Mouse (Mus musculus) myocyte (in vitro differentiated cells): ENCODE results near the gene Slc25a41. TPM values are rescaled to one million over a fixed set of nuclear protein-coding genes. Genes with fewer than 3 reads are reported as not detected.

Source experiments
- H3K27me3 ChIP-seq: one replicate; pipeline ENCODE4 v1.6.1; 2011; ENCODE audit not compliant: control insufficient read depth, insufficient read depth, insufficient read length
- H3K36me3 ChIP-seq: one replicate; pipeline ENCODE4 v1.6.1; 2011; ENCODE audit not compliant: control insufficient read depth, insufficient read depth
- H3K4me2 ChIP-seq: one replicate; pipeline ENCODE4 v1.6.1; 2011; ENCODE audit warnings: low read depth, control low read depth
- H3K4me3 ChIP-seq: one replicate; pipeline ENCODE4 v1.5.1; 2011; ENCODE audit warnings: mild to moderate bottlenecking, control low read depth, moderate library complexity
- H3K79me2 ChIP-seq: one replicate; pipeline ENCODE4 v1.6.1; 2011; ENCODE audit not compliant: control insufficient read depth, insufficient read depth
- H3ac ChIP-seq: one replicate; pipeline ENCODE4 v1.6.1; 2011; ENCODE audit not compliant: control insufficient read depth, insufficient read length
- CEBPB ChIP-seq: IDR thresholded peaks from 2 replicates; pipeline ENCODE4 v1.6.1; 2011; ENCODE audit warnings: mild to moderate bottlenecking, moderate library complexity; ENCODE audit not compliant: poor library complexity, insufficient read depth, severe bottlenecking
- E2F4 ChIP-seq: IDR thresholded peaks from one replicate; pipeline ENCODE4 v1.6.1; 2011; ENCODE audit warnings: mild to moderate bottlenecking, control low read depth, moderate library complexity; ENCODE audit not compliant: insufficient read depth
- MAX ChIP-seq: IDR thresholded peaks from one replicate; pipeline ENCODE4 v1.6.1; 2011; ENCODE audit warnings: low read depth, mild to moderate bottlenecking, control low read depth
- MYOD1 ChIP-seq, 3 experiments: IDR thresholded peaks; one replicate each; pipeline ENCODE4 v1.6.1; 2011; ENCODE audit warnings: control low read depth in 2 of 3, low read depth in 2 of 3, mild to moderate bottlenecking in 2 of 3, moderate library complexity in 1 of 3; ENCODE audit not compliant: insufficient read length in 2 of 3, control insufficient read depth in 1 of 3
- MYOG ChIP-seq, 3 experiments: IDR thresholded peaks; one replicate each; pipeline ENCODE4 v1.6.1; 2011; ENCODE audit warnings: control low read depth in 2 of 3, low read depth in 2 of 3, mild to moderate bottlenecking in 2 of 3; ENCODE audit not compliant: insufficient read length in 2 of 3, control insufficient read depth in 1 of 3, insufficient read depth in 1 of 3
- POLR2A ChIP-seq: IDR thresholded peaks from one replicate; pipeline ENCODE4 v1.6.1; 2011; ENCODE audit warnings: low read depth, mild to moderate bottlenecking, control low read depth, moderate library complexity; ENCODE audit not compliant: insufficient read length
- POLR2AphosphoS2 ChIP-seq: IDR thresholded peaks from one replicate; pipeline ENCODE4 v1.6.1; 2011; ENCODE audit warnings: low read depth, control low read depth; ENCODE audit not compliant: insufficient read length
- REST ChIP-seq: IDR thresholded peaks from one replicate; pipeline ENCODE4 v1.6.1; 2011; ENCODE audit warnings: mild to moderate bottlenecking, control low read depth, moderate library complexity; ENCODE audit not compliant: insufficient read depth, insufficient read length
- SRF ChIP-seq: IDR thresholded peaks from one replicate; pipeline ENCODE4 v1.6.1; 2011; ENCODE audit warnings: low read depth; ENCODE audit not compliant: control insufficient read depth, insufficient read length
- TCF12 ChIP-seq: IDR thresholded peaks from one replicate; pipeline ENCODE4 v1.6.1; 2011; ENCODE audit warnings: mild to moderate bottlenecking, control low read depth; ENCODE audit not compliant: poor library complexity, insufficient read depth, severe bottlenecking
- TCF3 ChIP-seq: IDR thresholded peaks from one replicate; pipeline ENCODE4 v1.6.1; 2011; ENCODE audit warnings: low read depth, control low read depth; ENCODE audit not compliant: insufficient read length
- USF1 ChIP-seq: IDR thresholded peaks from one replicate; pipeline ENCODE4 v1.6.1; 2011; ENCODE audit warnings: low read depth, mild to moderate bottlenecking, control low read depth, moderate library complexity
- polyA plus RNA-seq: library from polyadenylated mRNA; unstranded; fragments of >200 nt; fragmentation: generic; extraction: Trizol; gene quantifications from one replicate; pipeline ENCODE4 v1.2.1, GENCODE M21; 2012; ENCODE audit warnings: missing spikeins

Gene Slc25a41
- polyA plus RNA-seq, 1 experiment, result not detected

DNA sequence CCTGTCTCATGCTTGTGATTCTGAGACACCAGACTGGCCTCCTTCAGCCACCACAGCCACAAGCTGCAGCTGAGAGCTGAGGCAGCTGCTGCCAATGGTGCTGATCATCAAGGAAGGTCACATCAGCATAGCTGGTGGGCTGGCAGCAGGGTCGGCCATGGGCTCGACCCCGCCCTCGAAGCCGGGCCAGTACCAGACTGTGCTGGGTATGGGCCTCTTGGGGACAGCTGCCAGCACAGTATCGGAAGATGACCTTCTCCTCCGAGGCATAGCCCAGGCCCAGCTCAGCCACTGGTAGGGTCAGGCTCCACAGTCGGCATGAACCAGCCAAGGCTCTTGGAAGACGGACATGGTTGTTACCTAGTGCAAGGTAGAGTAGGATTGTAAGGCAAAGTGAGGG is 42.0 kb downstream of the Slc25a41 start:
- no peak overlapping the region for H3K4me3 ChIP-seq
- H3K79me2 ChIP-seq, result no peaks in the 10 kb centered on the region
- H3K27me3 ChIP-seq, result no peaks in the 10 kb centered on the region
- H3K4me2 ChIP-seq, result no peak overlapping the region
- TF ChIP-seq TCF3, result peak; percentile 33
- no peak for TF ChIP-seq POLR2A
- no peak for TF ChIP-seq REST
- peak in 2 of 3 experiments; percentile 58 to 81 for TF ChIP-seq MYOD1 (IDR thresholded peaks at IDR 0.05; ENCODE audit: control insufficient read depth in 1 of 3, insufficient read length in 2 of 3, low read depth in 2 of 3)
- TF ChIP-seq MYOG (IDR thresholded peaks at IDR 0.05; ENCODE audit: control insufficient read depth in 1 of 3, insufficient read depth in 1 of 3, insufficient read length in 2 of 3, low read depth in 2 of 3), result peak in 2 of 3 experiments; percentile 61 to 90
- no peak for TF ChIP-seq E2F4
- H3K36me3 ChIP-seq, result no peaks in the 10 kb centered on the region
- no peak overlapping the region for H3ac ChIP-seq

DNA sequence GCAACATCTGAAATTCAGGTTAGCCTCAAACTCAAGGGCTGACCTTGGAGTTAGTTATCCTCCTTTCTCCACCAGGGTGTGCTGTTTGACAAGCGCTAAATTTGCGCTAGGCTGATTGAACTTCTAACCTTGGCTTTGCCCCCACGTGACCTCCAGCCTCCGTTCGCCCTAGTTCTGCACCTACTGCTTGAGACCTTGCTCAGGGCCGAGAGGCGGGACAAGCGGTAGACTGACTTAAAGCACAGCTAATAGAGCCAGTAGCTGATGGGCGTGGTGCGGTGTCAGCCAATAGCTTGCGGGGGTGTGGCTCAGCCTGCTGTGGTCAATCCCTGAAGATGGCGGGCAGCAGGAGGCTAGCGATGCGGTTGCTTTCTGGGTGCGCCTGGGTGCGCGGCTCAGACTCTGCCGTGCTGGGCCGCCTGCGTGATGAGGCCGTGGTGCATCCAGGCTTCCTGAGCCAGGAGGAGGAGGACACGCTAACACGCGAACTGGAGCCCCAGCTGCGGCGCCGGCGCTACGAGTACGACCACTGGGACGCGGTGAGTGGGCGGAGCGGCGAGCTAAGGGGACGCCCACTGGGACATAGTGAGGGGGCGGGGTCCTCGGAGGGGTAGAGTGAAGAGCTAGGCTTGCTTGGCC is 44.3 kb downstream of the Slc25a41 start, which contains the start of gene Alkbh7:
Gene Alkbh7 (plus strand): TSS at position 311 of the 639 bp plus-strand sequence.
- Histone ChIP-seq H3K4me2 (peak within 1 kb of the TSS; percentile 86), H3K79me2 (no peaks in the 10 kb centered on the region), H3K36me3 (peaks cover 8% of the 10 kb centered on the region), H3K27me3 (no peaks in the 10 kb centered on the region), H3ac (peak within 1 kb of the TSS; percentile 26), H3K4me3 (peak within 1 kb of the TSS; percentile 36)
- TF ChIP-seq CEBPB (no peak), SRF (no peak), USF1 (peak; percentile 99), TCF3 (no peak), POLR2AphosphoS2 (peak; percentile 98), MYOD1 (IDR thresholded peaks at IDR 0.05; ENCODE audit: control insufficient read depth in 1 of 3, insufficient read length in 2 of 3, low read depth in 2 of 3) (peak in 1 of 3 experiments; percentile 12), POLR2A (peak; percentile 77), TCF12 (no peak), REST (no peak)

DNA sequence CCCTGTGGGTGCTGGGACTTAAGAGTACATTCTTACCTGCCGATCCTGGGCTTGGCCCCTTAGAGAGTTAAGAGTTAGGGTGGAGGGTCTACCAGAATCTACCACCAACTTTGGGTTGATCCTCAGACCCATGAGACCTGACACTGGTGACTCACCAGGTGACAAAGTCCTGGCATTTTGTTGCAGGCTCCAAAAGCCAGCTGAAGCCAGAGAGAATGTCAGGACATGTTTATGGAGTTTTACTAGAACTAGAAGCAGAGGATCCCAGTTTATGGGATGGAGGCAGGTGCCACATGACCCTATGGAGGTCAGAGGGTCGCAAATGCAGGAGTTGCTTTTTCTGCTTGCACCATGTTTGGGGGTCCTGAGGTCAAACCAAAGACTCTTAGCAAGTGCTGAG is 44.9 kb downstream of the Slc25a41 start:
- peaks cover 5% of the 10 kb centered on the region for H3K79me2 ChIP-seq
- peaks cover 8% of the 10 kb centered on the region for H3K36me3 ChIP-seq
- H3ac ChIP-seq, result no peak overlapping the region
- peak overlapping the region; percentile 36 for H3K4me3 ChIP-seq
- H3K4me2 ChIP-seq, result no peak overlapping the region
- H3K27me3 ChIP-seq, result no peaks in the 10 kb centered on the region
- TF ChIP-seq E2F4 (no peak), POLR2A (no peak), CEBPB (no peak), POLR2AphosphoS2 (no peak), MYOG (IDR thresholded peaks at IDR 0.05; ENCODE audit: control insufficient read depth in 1 of 3, insufficient read depth in 1 of 3, insufficient read length in 2 of 3, low read depth in 2 of 3) (no peak), MYOD1 (IDR thresholded peaks at IDR 0.05; ENCODE audit: control insufficient read depth in 1 of 3, insufficient read length in 2 of 3, low read depth in 2 of 3) (no peak), USF1 (no peak), SRF (no peak), MAX (no peak)

DNA sequence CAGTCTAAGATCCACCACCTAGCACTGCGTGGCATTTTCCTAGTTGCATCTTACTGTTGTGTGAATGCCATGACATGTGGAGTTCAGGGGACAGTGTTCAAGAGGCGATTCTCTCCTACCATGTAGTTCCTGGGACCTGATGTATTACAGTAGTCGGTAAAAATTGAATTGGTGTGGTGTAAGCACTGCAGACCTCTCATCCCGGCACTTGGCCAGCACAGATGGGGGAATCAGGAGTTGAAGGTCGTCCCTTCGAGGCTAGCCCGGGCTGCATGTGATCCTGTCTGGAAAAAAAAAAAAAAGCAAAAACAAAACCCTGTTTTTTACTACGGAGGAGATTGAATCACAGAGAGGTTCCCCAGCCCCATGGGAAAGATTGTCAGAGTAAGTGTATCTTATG is 46.4 kb downstream of the Slc25a41 start:
- no peak overlapping the region for H3K4me2 ChIP-seq
- H3K4me3 ChIP-seq, result no peak overlapping the region
- TF ChIP-seq SRF (no peak), POLR2A (no peak), TCF3 (no peak), POLR2AphosphoS2 (no peak), MAX (no peak), E2F4 (no peak)
- H3ac ChIP-seq, result no peak overlapping the region
- H3K27me3 ChIP-seq, result no peaks in the 10 kb centered on the region
- peaks cover 8% of the 10 kb centered on the region for H3K36me3 ChIP-seq
- H3K79me2 ChIP-seq, result peaks cover 18% of the 10 kb centered on the region

DNA sequence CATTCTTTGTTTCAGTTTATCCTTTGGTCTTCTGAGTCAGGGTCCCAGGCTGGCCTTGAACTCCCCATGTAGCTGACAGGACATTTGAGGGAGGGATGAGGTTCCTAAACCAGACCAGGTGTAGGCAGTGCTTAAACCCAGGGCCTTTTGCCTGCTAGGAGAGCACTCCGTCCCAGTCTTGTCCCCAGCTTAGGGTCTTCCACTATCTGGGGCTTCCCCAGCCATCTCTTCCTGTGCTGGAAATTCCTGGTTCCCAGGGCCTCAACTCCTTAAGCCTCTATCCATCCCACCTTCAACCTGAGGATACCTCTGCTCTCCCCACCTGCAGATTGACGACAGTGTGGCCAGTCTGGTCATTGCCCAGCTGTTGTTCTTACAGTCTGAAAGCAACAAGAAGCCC is 50.5 kb downstream of the Slc25a41 start:
- H3K27me3 ChIP-seq, result no peaks in the 10 kb centered on the region
- H3K36me3 ChIP-seq, result peaks cover 8% of the 10 kb centered on the region
- H3K4me3 ChIP-seq, result peak overlapping the region; percentile 96
- peaks cover 18% of the 10 kb centered on the region for H3K79me2 ChIP-seq
- H3ac ChIP-seq, result peak overlapping the region; percentile 89
- no peak for TF ChIP-seq TCF12
- no peak for TF ChIP-seq POLR2A
- TF ChIP-seq TCF3, result no peak
- no peak for TF ChIP-seq MAX
- TF ChIP-seq SRF, result no peak
- no peak for TF ChIP-seq MYOG (IDR thresholded peaks at IDR 0.05; ENCODE audit: control insufficient read depth in 1 of 3, insufficient read depth in 1 of 3, insufficient read length in 2 of 3, low read depth in 2 of 3)
- no peak for TF ChIP-seq CEBPB
- no peak for TF ChIP-seq MYOD1 (IDR thresholded peaks at IDR 0.05; ENCODE audit: control insufficient read depth in 1 of 3, insufficient read length in 2 of 3, low read depth in 2 of 3)
- no peak for TF ChIP-seq POLR2AphosphoS2
- no peak for TF ChIP-seq E2F4
- H3K4me2 ChIP-seq, result peak overlapping the region; percentile 81
